Mouse (Mus musculus): ENCODE results near the gene Lrrc66. TPM values are rescaled to one million over a fixed set of nuclear protein-coding genes. Genes with fewer than 3 reads are reported as not detected.

Gene Lrrc66
- total RNA-seq (2015) (not detected in 2 replicates), total RNA-seq (2017) (0.11 TPM in 1 of 2 replicates, not detected in the other)

DNA sequence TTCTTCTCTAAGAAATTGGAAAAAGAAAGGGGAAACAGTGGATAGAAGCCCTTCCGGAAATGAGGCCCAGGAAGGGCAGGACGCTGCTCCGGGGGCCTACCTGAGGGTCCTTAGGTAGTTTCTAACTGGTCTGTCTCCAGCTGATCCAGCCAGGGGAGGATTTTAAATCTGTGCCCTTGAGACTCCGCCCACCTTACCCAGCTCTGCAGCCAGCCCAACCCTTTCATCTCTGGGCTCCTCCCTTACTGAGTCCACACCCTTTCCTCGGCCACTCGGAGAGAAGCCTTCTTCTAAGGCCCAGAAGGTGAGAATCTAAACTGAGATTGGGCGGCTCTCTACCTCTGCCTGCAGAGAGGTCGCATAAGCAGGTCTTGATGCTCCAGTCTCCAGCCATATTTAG, at the start of gene Lrrc66:
Gene Lrrc66 (minus strand): TSS at position 236 of the 400 bp plus-strand sequence.
- ATAC-seq (ENCODE audit: poor library complexity, severe bottlenecking), result no peak

DNA sequence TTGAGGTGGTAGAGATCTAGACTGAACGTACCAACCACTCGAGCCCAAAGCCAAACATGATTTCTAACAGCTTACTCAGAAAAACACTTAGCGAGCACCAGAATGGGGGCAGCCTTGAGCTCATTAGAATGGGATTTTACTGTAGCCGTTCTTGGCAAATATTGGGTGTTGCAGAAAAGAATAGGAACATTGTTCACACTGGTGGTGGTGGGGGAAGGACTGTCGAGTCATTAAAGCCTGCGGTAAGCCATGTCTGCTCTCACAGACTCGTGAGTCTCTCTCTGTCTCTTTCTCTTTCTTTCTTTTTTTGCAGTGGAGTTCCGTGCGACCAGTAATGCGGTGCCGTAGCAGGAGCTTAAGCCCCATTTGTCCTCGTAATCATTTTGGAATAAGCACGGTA, 44.3 kb upstream of the Lrrc66 start:
- no peak for ATAC-seq (ENCODE audit: poor library complexity, severe bottlenecking)

DNA sequence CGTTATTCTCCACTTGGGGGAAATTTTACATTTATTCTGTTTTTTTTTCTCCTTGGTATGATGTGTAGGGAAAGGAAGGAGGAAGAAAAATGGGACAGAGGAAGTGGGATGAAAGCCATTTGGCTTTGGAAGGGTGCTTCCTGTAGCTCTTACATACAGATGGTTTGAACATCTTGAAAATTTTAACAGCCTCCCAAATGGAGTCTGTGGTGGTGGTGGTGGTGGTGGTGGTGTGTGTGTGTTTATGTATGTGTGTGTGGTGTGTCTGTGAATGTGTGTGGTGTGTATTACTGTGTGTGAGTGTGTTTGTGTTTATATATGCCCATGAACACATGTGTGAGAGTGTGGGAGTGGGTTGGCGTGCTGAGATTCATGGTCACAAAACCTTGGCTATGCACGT, 43.3 kb upstream of the Lrrc66 start:
- no peak for ATAC-seq (ENCODE audit: poor library complexity, severe bottlenecking)

DNA sequence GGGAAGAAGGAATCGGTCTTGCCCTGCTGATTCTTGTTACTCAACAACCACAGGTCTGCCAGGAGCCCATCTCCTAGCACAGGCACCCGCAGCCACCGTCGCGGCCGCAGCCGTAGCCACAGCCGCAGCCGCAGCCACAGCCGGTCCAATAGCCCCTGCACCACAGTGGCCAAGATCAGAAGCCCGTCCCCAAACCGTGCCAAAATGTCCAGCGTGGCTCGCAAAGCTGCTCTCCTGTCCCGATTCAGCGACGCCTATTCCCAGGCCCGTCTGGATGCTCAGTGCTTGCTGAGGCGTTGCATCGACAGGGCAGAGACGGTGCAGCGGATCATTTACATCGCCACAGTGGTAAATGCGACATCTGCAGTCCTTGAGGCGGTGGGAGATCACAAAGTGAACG, 37.1 kb upstream of the Lrrc66 start:
- ATAC-seq (ENCODE audit: poor library complexity, severe bottlenecking), result no peak

DNA sequence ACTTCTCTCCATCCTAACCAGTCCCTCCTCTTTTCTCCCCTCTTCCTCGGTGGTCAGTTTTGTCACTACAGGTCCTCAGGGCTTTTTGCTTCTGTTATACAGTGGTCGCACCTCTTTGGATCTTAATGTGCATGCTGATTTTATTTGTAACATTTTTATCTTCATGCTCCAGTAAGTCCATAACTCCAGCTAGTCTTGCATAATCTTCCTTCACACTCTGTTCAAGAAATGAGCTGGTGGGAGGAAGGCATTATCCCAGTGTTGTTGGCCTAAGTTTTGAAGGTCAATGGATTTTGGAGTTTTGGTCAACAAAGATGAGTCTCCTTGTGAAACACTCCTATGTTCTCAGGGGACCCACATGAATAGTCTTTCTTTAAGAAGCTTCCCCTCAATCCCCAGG, 35.6 kb upstream of the Lrrc66 start:
- ATAC-seq (ENCODE audit: poor library complexity, severe bottlenecking), result no peak

DNA sequence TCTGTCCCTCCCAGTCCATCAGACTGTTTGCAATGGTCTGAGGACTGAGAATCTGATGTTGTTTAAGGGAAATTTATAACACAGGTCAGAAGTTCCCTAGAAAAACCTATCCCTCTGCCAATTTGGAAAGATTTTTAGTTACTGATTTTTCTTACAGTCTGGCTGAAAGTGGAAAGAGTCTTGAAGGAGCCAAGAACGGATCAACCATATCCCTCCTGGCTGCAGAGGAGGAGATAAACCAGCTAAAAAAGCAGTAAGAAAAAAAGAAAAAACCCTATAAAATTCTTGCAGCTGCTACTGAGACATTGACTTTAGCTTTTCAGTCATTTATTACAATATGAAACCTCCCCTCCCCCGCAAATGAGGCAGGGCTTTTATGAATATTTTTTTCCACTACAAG, 34.4 kb upstream of the Lrrc66 start:
- no peak for ATAC-seq (ENCODE audit: poor library complexity, severe bottlenecking)

DNA sequence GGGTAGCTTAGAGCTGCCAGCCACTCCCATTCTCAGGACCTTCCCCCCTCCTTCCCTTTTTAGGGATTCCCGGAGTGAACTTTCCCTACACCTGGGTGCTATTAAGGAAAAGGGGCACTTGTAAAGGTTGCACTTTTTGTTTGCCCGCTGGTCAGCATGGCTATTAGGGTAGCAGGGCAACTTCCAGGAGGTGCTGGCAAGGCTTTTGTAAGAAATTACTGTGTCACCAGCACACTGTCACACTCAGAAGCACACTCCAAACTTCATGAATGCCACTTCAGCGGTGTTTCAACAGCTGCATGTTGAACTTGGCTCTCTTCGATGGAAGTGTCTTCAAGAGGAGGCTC, 19.5 kb upstream of the Lrrc66 start:
- ATAC-seq (ENCODE audit: poor library complexity, severe bottlenecking), result no peak

DNA sequence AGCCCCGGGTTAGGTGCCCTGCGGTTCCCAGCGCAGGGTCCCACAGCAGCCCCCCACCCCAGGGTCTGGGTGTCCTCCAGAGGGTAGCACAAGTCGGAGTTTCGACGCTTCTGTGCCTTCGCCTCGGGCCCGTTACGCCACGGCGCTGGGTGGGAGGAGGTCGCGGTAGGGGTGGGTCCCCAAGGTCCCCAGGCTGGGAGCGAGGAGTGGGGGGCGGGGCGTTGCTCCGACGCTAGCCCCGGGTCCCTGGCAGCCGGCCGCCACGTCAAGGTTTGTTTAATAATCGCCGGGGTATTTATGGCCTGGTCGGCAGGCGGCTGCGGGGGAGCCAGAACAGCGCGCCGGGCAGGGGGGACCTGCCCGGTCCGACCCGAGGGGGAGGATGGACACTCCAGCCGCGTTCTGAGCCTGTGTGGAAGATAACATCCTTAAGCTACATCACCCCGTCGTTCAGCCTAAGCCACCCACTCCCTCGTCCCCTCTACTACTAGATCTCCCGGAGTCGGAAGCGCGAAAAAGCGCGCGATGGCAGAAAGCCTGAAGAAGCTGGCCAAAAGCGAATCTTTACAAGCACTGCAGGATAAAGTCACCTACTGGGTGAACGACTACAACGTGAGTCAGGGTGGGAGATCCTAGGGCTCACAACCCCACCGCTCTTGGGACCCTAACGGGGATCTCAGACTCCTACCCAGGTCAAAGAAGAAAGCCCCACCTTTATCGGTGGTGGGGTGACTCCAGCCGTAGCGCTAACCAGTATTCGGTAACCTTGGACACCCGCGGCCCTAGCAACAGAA, 18.9 kb upstream of the Lrrc66 start, which contains the start of gene Spata18:
Gene Spata18 (plus strand): TSS at position 319 of the 794 bp plus-strand sequence.
- ATAC-seq (ENCODE audit: poor library complexity, severe bottlenecking), result no peak

DNA sequence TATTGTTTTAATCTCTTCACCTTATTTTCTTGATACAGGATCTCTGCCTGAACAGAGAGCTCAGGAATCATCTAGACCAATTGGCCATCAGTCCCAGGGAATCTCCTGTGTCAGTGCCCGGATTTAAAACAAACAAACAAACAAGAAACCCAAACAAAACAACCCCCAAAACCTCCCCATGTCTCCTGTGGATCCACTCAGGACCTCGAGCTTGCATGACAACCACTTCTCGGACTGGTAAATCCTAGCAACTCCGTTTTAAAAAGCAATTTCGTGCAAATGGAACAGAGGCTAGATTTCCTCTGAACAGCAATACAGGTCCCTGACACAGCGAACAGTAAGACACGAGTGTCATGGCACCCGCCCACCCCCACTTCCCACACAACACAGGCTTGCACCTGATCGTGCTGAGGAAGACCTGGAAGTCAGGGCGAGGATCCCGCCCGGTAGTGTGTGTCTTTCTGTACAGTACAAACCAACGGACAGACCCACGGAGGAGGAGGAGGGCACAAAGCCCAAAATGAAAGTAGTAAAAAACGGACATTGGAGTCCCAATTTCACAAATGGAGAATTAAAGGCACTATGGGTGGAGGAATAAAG, 18.1 kb upstream of the Lrrc66 start:
- ATAC-seq (ENCODE audit: poor library complexity, severe bottlenecking), result no peak

DNA sequence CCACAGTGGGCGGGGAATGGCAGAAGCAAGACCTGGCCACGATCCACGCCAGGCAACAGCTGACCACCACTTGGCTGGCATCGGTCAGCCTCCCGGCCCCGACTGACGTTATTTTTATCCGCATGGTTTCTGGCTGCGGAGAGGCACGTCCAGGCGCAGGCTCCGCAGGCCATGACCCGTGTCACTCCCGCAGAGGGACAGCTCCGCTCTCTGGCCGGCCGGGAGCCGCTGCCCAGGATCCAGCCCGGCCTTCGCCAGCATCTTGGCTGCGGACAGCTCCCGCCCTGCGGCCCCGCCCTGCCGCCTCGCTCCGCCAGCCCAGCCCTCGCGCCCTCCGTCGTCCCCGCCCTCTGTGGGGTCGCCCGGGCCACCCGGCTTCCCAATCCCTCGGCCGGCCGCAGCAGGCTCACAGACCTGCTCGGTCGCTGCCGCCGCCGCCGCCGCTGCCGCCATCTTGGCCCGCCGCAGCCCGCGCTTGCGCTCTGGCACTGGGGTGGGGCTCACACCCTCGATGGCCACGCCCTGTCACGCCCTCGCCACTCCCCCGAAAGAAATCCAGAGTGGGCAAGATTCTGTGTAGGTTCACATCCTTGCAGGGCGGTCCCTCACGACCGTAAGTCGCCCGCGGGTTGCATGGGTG, 15.1 kb upstream of the Lrrc66 start, which contains the start of gene Sgcb:
Gene Sgcb (minus strand): TSS at position 530 of the 640 bp plus-strand sequence.
- ATAC-seq (ENCODE audit: poor library complexity, severe bottlenecking), result peak; percentile 74

DNA sequence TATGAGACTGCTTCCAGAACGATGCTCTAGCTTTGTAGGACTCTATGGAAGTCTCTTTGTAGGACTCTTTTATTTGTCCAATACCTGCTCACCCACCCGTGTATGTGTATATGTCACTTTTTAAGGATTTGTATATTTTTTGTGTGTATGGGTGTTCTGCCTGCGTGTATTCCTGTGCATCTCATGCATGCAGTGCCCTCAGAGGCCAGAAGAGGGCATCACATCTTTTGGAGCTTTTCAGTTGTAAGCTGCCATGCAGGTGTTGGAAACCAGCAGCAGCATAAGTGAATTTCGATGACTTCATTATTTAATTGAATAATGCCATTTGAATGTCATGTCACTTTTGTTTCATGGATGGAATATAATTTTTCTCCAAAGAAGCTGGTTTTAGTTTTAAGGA, 9.8 kb upstream of the Lrrc66 start:
- ATAC-seq (ENCODE audit: poor library complexity, severe bottlenecking), result no peak

DNA sequence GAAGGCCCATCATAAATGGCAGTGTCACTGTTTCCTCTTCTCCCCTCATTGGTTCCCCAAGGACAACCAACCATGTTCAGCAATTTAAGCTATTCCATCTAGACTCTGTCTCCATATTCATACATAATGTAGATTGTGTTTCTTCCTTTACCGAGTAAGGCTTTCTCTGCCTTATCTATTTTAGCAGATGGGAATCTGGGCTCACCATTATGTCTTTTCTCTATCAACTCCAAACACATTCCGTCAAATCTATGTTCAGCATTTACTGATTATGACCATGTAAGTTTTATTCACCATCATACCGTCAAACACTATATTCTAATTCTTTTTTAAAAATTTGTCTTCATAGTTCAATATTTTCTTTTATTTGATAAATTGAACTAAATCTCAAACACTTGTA, 8.7 kb upstream of the Lrrc66 start:
- no peak for ATAC-seq (ENCODE audit: poor library complexity, severe bottlenecking)

DNA sequence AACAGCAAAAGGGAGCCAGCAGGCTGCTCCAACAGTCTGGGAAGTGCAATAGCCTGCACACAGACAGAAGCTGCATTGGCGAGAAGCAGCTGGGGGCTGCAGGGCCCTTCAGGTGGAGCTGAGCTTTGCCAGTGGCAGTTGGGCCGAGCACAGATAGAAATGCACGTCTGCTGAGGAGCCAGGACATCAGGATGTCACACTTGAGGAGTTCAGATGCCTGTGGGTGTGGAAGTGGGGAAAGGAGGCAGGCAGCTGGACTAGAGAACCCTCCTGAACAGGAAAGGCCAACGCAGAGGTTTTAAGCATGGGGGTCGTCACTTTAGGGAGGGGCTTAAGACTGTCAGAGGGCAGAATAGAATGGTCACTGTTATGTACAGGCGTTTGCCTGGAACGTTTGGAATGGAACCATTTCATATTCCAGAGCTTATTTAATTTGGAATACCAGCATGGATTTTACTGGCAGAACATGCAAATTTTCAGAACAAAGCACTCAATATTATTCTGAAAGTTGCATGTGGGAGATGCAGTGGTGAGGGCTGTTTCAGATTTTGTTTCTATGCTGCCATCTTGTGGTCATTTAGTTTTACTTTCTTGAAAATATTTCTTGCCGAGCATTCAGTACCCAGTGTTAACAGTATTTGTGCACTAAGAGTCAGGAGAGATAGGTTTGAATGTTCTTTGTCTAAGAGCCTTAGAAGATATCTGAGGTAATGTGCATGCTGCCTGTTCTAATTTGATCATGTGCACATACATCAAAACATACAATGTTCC, 5.2 kb upstream of the Lrrc66 start:
- peak; percentile 68 for ATAC-seq (ENCODE audit: poor library complexity, severe bottlenecking)

DNA sequence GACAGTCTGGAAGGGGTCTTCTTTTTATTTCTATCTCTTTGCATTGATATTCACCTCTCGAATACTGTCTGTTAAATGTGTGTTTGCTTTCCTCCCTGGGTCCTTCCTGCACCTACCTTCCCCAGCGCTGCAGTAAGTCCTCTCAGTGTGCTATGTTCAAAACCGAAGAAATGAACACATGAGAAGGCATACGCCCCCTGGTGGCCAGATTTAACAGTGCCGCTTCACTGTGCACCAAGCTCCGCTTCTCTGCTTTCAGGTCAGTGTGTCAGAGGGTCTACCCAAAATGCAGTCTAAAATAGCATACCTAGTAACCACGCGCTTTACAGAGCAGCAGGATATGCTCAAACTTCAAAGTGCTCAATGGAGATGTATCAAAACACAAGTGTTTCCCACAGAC, 815 bp upstream of the Lrrc66 start:
- 0 out of 2 replicates have a peak, but pooled peaks have one; percentile 29 for ATAC-seq (ENCODE audit: poor library complexity, severe bottlenecking)

DNA sequence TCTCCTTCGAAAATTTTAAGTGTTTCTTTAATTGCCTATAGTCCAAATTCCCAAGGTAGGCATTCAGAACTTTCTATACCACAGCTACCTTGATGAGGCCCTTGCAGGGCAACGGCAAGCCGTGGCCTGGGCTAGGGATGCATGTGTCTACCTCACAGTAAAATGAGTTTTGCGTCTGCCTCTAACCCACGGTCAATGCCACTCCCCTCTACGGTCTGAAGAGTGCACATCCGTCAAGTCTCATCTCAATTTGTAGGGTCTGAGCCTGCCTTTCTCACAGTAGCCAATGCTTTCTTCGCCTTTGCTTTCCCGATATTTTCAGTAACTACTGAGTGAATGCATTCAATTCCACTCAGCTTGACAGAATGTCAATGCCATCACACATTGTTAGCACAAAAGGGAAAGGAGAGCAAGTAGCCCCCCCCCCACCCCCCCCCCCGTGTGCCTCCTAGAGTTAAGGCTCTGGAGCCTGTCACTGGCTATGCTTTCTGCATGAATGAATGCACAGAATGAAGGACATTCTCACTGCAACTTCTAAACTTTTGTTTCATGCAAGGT, 1.2 kb downstream of the Lrrc66 start:
- ATAC-seq (ENCODE audit: poor library complexity, severe bottlenecking), result no peak

DNA sequence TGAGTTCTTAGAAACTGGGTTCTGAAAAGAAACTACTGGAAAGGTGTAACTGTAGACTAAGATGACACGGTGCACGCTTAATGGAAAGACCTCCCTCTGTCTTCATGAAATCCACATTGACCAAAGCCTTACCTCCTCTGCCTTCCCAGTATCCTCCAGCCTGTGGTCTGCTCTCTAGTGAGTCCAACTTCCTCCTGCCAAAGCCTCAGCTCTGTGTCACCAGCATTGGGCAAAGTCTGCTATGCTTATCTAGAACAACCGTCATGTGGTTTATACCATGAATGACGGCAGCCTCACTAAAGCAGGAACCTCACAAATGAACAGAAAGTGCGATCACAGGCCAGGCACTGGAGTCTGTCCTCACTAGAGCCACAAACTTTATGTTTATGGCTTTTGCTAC, 2.2 kb downstream of the Lrrc66 start:
- ATAC-seq (ENCODE audit: poor library complexity, severe bottlenecking), result peak; percentile 95

DNA sequence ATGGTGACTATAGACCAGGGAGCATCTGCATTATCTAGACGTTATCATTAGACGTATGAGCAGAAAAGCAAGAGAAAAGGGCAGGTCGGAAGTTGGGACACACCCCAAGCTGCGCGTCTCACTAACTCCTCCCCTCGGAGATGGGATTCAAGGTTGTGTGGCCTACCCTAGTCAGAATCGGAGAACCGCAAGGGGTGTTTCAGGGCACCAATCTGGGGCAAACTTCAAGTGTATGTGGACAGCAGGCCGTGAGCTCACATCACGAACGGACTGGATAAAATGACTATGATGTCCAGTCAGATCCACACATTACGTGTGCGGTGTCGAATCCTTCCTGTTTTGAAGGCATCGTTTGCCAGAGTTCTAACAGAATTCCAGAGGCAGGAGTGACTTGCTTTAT, 4.3 kb downstream of the Lrrc66 start:
- no peak for ATAC-seq (ENCODE audit: poor library complexity, severe bottlenecking)

DNA sequence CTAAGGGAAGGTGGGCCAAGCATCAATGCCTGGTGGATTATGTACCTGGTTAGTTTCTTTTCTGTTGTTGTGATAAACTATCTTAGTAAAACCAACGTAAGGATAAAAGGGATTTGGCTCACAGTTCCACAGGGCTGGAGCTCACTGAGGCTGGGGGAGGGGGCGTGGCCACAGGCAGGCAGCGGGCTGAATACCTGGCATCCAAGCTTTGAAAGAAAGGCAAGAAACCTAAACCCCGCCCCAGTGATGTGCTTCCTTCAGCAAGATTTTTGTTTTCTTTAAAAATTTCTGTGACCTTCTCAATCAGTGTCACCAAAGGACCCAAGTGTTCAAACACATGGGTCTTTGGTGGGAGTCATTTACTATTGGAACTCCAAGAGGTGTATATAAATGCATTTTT, 4.8 kb downstream of the Lrrc66 start:
- ATAC-seq (ENCODE audit: poor library complexity, severe bottlenecking), result no peak

DNA sequence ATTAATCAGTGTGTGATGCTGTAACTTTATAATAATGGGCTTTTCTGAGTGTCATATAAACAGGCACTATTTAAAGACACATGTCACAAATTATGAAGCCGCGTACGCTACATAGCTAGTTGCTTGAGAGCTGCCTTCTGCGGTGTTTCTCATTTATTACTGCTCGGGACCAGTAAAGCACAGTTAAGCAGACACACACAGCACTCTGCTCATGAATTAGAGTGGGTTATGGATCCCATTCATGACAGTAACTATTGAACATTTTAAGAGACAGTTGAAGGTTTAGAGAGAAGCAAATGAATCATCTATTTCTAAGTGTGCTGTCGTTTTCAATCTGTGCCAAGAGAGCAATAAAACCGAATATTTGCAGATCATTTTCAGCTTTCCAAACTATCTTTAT, 5.5 kb downstream of the Lrrc66 start:
- no peak for ATAC-seq (ENCODE audit: poor library complexity, severe bottlenecking)

DNA sequence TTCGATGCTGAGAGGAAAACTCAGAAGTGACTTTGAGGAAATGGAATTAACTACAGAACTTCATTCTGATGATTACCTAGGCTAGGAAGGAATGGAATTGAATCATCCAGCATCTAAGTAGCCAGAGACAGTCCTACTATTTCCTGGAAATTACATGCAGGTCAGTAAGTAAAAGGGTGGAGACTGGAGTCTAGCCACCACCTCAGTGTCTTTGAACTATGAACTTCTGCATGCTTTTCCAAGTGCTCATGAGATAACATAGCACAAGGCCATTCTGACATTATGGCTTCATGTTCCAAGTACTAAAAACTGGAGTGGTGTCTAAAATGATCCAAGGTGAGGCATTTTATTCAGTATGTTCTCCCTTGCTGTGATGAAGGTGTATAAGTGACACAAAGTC, 6.8 kb downstream of the Lrrc66 start:
- no peak for ATAC-seq (ENCODE audit: poor library complexity, severe bottlenecking)

DNA sequence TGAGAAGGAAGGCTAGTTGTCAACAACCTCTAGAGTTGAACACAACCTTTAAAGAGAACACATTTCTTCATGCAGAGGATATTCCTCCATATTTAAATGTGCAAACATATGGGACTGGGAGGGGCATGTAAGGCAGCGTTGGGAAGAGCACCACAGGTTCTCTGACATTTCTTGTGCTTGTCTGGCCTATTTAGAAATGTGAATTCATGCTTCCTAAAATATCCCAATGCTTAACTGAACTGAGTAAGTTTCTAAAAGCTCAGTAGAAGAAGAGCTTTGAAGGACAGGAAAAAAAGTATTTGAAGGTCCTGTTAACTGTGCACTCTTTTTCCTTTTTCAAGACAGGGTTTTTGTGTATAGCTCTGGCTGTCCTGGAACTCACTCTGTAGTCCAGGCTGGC, 13.4 kb downstream of the Lrrc66 start:
- ATAC-seq (ENCODE audit: poor library complexity, severe bottlenecking), result no peak
